Mouse (Mus musculus) heart, embryonic 12.5 days (tissue): ENCODE measurements around the gene Irak1bp1. TPM values are rescaled to one million over a fixed set of nuclear protein-coding genes. Genes with fewer than 3 reads are reported as not detected.
A peak's percentile ranks its signal among the peaks of the same experiment; 100 is the strongest.

Experiments
- ATAC-seq: fragments of 200-750 bp; cut with Nextera tagmentation; 2 replicates; pipeline ENCODE4 v1.8.0; 2017; ENCODE audit warnings: moderate TSS enrichment, moderate library complexity; ENCODE audit not compliant: insufficient number of reproducible peaks, low FRiP score
- H3K27ac ChIP-seq: fragments of 300-500 bp; sonication (generic); 2 replicates; pipeline ENCODE4 v1.5.1; 2016; ENCODE audit warnings: mild to moderate bottlenecking, moderate library complexity; ENCODE audit not compliant: poor library complexity, severe bottlenecking
- H3K27me3 ChIP-seq: fragments of 300-500 bp; sonication (generic); replicated peaks from 2 replicates; pipeline ENCODE4 v1.6.1; 2016; ENCODE audit warnings: mild to moderate bottlenecking, moderate library complexity
- H3K36me3 ChIP-seq: fragments of 300-500 bp; sonication (generic); 2 replicates; pipeline ENCODE4 v1.6.1; 2016; ENCODE audit warnings: mild to moderate bottlenecking, moderate library complexity
- H3K4me1 ChIP-seq: fragments of 300-500 bp; sonication (generic); replicated peaks from 2 replicates; pipeline ENCODE4 v1.6.1; 2016; ENCODE audit warnings: mild to moderate bottlenecking
- H3K4me2 ChIP-seq: fragments of 300-500 bp; sonication (generic); 2 replicates; pipeline ENCODE4 v1.6.1; 2016; ENCODE audit warnings: mild to moderate bottlenecking, moderate library complexity
- H3K4me3 ChIP-seq: fragments of 300-500 bp; sonication (generic); 2 replicates; pipeline ENCODE4 v1.5.1; 2016; ENCODE audit warnings: mild to moderate bottlenecking
- H3K9ac ChIP-seq: fragments of 300-500 bp; sonication (generic); 2 replicates; pipeline ENCODE4 v1.6.1; 2016; ENCODE audit warnings: mild to moderate bottlenecking, moderate library complexity
- H3K9me3 ChIP-seq: fragments of 300-500 bp; sonication (generic); replicated peaks from 2 replicates; pipeline ENCODE4 v1.6.1; 2016; ENCODE audit warnings: mild to moderate bottlenecking, moderate library complexity
- WGBS: fragments of 180-500 bp; shearing (Covaris S2); methylation state at CpG from one replicate; pipeline ENCODE4 v1.1.7; 2016; 5-methylcytosine and 5-hydroxymethylcytosine counted together
- polyA plus RNA-seq: library from polyadenylated mRNA; unstranded; fragments of >200 nt; fragmentation: Nextera tagmentation; extraction: Ambion mirVana; gene quantifications from 2 replicates; pipeline ENCODE4 v1.2.1, GENCODE M21; 2016

Gene Irak1bp1
- polyA plus RNA-seq, result 13.1 and 13.5 TPM in 2 replicates

DNA sequence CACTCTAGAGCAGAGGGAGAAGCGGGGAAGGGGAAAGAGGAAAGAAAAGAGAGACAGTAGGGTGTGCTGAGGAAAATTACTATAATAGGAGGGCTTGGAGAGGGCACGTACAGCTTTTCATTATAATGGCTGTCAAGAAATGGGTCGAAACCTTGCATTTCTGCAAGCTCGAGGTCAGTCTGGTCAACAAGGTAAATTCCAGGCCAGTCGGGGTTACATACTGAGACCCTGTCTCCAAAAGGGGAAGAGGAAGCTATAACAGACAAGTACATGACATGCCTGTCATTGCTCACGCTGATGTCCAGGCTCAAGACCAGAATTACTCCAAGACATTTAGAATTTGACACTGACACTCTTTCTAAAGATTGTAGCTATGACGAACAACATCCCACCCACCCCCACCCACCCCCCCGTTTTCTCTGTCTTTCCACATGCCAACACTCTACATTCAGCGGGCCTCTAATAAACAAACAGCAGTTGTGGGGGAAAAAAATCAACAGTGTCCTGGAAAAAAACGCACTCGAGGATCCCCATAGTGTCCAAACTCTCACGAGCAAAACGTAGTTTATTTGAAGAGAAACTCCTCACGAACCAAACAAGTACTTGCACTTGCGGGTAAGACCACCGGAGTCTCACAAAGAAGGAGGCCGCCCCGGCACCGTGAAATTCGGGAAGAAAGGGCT lies at the start of gene Irak1bp1:
TSS of gene Irak1bp1 (plus strand) at position 534 of the 683 bp plus-strand sequence.
- peak within 1 kb of the TSS; percentile 71 for H3K27ac ChIP-seq
- ATAC-seq, result no peak
- H3K9ac ChIP-seq, result peak within 1 kb of the TSS; percentile 78
- H3K9me3 ChIP-seq, result no peaks in the 10 kb centered on the region
- no peaks in the 10 kb centered on the region for H3K27me3 ChIP-seq
- WGBS, result 17% methylated on average over 20 of the region's 20 CpGs
- H3K4me1 ChIP-seq, result peaks cover 6% of the 10 kb centered on the region; the same call in 1 of the 2 replicates
- peak within 1 kb of the TSS; percentile 88 for H3K4me3 ChIP-seq
- H3K36me3 ChIP-seq, result no peaks in the 10 kb centered on the region
- H3K4me2 ChIP-seq, result peak within 1 kb of the TSS; percentile 70

DNA sequence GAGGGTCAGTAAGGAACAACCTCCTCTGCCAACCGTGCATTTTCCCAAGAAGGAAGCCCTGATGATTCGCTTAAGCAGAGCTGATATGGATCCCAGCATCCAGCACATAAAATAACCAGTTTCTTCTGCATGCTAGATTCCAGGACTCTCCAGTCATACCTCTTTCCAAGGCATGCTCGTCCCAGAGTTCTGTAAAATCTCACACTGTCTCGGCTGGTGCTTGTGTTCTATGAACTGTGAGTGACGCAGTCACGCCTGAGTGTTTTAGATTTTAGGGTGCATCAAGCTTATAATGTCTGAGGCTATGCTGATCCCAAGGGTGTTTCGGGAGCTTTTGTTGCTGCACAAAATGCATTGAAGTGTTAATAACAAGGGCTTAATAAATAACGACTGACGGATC lies 41.0 kb upstream of the Irak1bp1 start:
- no peaks in the 10 kb centered on the region for H3K36me3 ChIP-seq
- no peaks in the 10 kb centered on the region for H3K27me3 ChIP-seq
- H3K9me3 ChIP-seq, result no peaks in the 10 kb centered on the region
- no peak overlapping the region for H3K4me2 ChIP-seq
- no peak overlapping the region for H3K27ac ChIP-seq
- WGBS, result 72% methylated on average over 9 of the region's 9 CpGs
- no peak overlapping the region for H3K4me3 ChIP-seq
- H3K9ac ChIP-seq, result no peak overlapping the region
- no peaks in the 10 kb centered on the region for H3K4me1 ChIP-seq
- ATAC-seq, result no peak

DNA sequence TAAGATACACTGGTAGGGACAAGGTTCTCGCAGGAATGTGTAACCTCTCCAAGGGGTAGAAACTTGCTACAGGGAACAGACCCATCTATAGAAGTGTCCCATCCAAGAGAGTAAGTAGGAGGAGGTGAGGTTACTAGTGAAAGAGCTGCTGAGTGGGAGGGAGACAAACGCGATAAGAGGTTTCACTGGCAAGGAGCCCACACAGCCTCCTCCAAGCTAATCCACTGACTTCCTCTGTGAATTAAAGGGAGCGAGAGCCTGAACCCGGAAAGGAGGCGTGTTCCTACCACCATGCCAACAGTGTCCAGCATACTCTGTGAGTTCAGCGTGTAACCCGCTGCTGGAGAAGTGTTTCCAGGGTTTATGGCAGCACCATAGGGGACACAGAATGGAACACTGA lies 29.0 kb upstream of the Irak1bp1 start:
- Histone ChIP-seq H3K4me2 (no peak overlapping the region), H3K4me1 (no peaks in the 10 kb centered on the region), H3K4me3 (no peak overlapping the region), H3K36me3 (no peaks in the 10 kb centered on the region), H3K27ac (no peak overlapping the region), H3K9ac (no peak overlapping the region), H3K27me3 (no peaks in the 10 kb centered on the region), H3K9me3 (no peaks in the 10 kb centered on the region)
- peak; percentile 36; the same call in 1 of the 2 replicates for ATAC-seq
- 44% methylated on average over 8 of the region's 8 CpGs for WGBS

GRCm38 (mm10) chr9:82807129-82807528 lies 22.2 kb upstream of the Irak1bp1 start:
- Histone ChIP-seq H3K9me3 (no peaks in the 10 kb centered on the region), H3K4me3 (no peak overlapping the region), H3K4me1 (no peaks in the 10 kb centered on the region), H3K36me3 (no peaks in the 10 kb centered on the region), H3K27me3 (no peaks in the 10 kb centered on the region), H3K9ac (no peak overlapping the region), H3K4me2 (no peak overlapping the region), H3K27ac (no peak overlapping the region)
- WGBS, result 24% methylated on average over 1 of the region's 1 CpGs
- no peak for ATAC-seq

GRCm38 (mm10) chr9:82807635-82808034 lies 21.7 kb upstream of the Irak1bp1 start:
- Histone ChIP-seq H3K36me3 (no peaks in the 10 kb centered on the region), H3K9ac (no peak overlapping the region), H3K4me3 (no peak overlapping the region), H3K4me2 (no peak overlapping the region), H3K27me3 (no peaks in the 10 kb centered on the region), H3K27ac (no peak overlapping the region), H3K9me3 (no peaks in the 10 kb centered on the region), H3K4me1 (no peaks in the 10 kb centered on the region)
- WGBS, result 58% methylated on average over 5 of the region's 5 CpGs
- ATAC-seq, result no peak

DNA sequence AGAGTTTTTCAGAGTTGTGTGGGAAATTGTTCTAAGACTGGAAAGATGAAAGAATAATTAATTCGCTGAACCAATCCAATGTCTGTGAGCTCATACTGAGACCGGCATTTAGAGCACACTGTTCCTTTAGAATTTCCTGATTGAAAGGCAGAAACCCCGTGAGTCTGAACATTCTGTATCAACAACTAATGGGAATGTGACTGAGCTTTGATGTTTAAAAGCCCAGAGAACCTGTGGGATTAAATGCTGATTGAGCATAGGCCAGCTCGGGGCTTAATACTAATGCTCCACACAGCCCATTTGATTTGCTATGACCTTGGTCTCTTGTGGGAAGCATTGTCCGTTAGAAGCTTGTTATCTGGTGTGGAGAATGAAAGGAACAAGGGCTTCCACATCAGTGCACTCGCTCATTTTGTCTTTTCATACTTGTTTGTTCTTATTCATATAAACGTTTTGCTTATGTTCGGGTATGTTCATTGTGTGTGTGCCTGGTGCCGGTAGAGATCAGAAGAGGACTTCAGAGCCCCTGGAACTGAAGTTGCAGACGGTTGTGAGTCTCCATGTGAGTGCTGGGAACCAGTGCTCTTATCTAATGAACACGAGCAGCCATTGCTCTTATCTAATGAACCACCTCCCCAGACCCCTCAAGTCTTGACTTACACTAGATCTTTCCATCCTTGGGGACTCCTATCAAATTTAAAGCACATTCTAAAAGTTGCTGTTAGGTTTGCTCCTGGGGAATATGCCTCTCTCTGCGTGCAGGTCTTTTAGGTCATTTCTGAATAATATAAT lies 17.0 kb upstream of the Irak1bp1 start:
- no peaks in the 10 kb centered on the region for H3K27me3 ChIP-seq
- H3K4me1 ChIP-seq, result no peaks in the 10 kb centered on the region
- no peaks in the 10 kb centered on the region for H3K36me3 ChIP-seq
- WGBS, result 67% methylated on average over 12 of the region's 12 CpGs
- H3K4me3 ChIP-seq, result no peak overlapping the region
- H3K9me3 ChIP-seq, result no peaks in the 10 kb centered on the region
- H3K4me2 ChIP-seq, result no peak overlapping the region
- H3K9ac ChIP-seq, result no peak overlapping the region
- no peak for ATAC-seq
- H3K27ac ChIP-seq, result no peak overlapping the region

DNA sequence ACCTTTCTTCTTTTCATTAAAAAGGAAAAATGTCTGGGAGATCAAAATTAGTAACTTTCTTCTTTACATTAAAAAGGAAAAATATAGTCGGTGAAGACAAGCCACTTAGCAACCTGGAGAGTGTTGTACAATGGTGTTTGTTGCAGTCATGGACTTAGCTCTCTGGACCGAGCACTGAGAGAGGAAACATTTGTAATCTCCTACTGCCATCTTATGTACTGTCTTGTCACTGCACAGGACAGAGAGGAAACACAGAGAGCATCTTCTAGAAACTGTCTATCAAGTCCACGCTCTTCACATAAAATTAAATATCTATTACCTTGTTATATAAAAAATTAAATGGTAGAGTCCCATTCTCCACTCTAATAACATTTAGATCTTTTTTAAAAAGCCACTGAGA lies 14.8 kb upstream of the Irak1bp1 start:
- Histone ChIP-seq H3K4me1 (no peaks in the 10 kb centered on the region), H3K27me3 (no peaks in the 10 kb centered on the region), H3K4me3 (no peak overlapping the region), H3K36me3 (no peaks in the 10 kb centered on the region), H3K27ac (no peak overlapping the region), H3K4me2 (no peak overlapping the region), H3K9me3 (no peaks in the 10 kb centered on the region), H3K9ac (no peak overlapping the region)
- ATAC-seq, result no peak
- 61% methylated on average over 3 of the region's 3 CpGs for WGBS

DNA sequence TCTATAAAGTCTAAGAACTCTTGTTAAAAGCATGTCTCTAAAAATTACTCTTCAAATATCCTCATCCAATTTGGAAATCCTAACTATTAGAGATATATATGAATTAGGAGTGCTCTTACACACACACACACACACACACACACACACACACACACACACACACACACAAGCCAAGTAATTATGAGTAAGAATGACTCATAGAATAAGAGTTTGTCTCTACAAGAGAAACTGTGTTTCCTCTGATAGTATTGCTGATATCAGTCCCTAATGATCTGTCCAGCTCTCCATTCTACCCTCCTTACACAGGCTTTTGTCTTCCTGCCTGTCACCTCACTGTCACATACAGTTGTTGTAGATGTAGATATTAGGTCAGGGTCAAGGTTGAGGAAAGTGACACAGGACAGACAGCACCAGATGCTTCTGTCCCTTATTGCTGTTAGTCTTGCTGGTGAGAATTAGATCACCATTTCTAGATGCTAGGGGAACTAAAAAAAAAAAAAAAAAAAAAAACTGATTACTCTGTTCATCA lies 14.0 kb upstream of the Irak1bp1 start:
- Histone ChIP-seq H3K4me2 (no peak overlapping the region), H3K4me3 (no peak overlapping the region), H3K9me3 (no peaks in the 10 kb centered on the region), H3K36me3 (no peaks in the 10 kb centered on the region), H3K9ac (no peak overlapping the region), H3K27ac (no peak overlapping the region), H3K27me3 (no peaks in the 10 kb centered on the region), H3K4me1 (no peaks in the 10 kb centered on the region)
- ATAC-seq, result no peak

- H3K27ac ChIP-seq, result no peak overlapping the region
- peaks cover 6% of the 10 kb centered on the region; the same call in 1 of the 2 replicates for H3K4me1 ChIP-seq
- 91% methylated on average over 6 of the region's 6 CpGs for WGBS
- H3K4me2 ChIP-seq, result no peak overlapping the region
- no peak overlapping the region for H3K4me3 ChIP-seq
- no peaks in the 10 kb centered on the region for H3K27me3 ChIP-seq
- H3K36me3 ChIP-seq, result no peaks in the 10 kb centered on the region
- no peaks in the 10 kb centered on the region for H3K9me3 ChIP-seq
- no peak for ATAC-seq
- no peak overlapping the region for H3K9ac ChIP-seq
Measured at GRCm38 (mm10) chr9:82826426-82826825, 2.9 kb upstream of the Irak1bp1 start.

DNA sequence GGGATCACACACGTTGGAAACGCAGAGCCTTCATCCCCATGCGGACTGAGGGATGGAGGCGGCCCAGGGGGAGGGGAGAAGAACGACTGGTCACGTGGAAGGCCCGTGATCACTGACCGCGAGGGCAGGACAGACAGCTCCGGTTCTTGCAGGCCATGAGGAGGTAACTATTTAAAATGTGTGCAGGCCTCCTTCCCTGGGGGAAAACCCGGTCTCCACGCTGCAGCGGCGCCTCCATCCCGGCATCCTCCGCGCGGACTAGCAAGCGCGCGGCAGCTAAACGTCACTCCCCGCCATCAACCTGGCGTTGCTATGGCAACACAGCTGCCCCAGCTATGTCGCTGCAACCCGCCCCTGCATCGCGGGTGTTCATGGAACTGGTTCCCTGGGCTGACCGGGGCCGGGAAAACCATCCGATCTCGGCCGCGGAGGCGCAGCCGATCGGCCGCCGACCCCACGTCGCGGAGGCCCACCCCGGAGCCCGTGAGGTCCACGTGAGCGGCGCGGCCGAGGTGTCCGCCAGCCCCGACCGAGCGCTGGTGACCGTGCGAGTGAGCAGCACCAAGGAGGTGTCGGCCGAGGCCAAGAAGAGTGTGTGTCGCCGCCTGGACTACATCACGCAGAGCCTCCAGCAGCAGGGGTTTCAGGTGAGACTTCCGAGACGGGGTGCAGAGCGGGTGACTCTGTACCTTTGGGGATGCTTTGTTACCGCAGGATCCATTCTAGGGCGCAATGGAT lies 522 bp downstream of the Irak1bp1 start:
- peak overlapping the region; percentile 70 for H3K4me2 ChIP-seq
- H3K4me3 ChIP-seq, result peak overlapping the region; percentile 88
- H3K27me3 ChIP-seq, result no peaks in the 10 kb centered on the region
- WGBS, result 1% methylated on average over 65 of the region's 65 CpGs
- H3K27ac ChIP-seq, result peak overlapping the region; percentile 71
- H3K9ac ChIP-seq, result peak overlapping the region; percentile 78
- no peaks in the 10 kb centered on the region for H3K36me3 ChIP-seq
- ATAC-seq, result peak; percentile 91
- H3K9me3 ChIP-seq, result no peaks in the 10 kb centered on the region
- peaks cover 6% of the 10 kb centered on the region; the same call in 1 of the 2 replicates for H3K4me1 ChIP-seq

- Histone ChIP-seq H3K27me3 (no peaks in the 10 kb centered on the region), H3K4me2 (no peak overlapping the region), H3K36me3 (no peaks in the 10 kb centered on the region), H3K4me1 (peaks cover 6% of the 10 kb centered on the region; the same call in 1 of the 2 replicates), H3K4me3 (no peak overlapping the region), H3K9ac (no peak overlapping the region), H3K9me3 (no peaks in the 10 kb centered on the region), H3K27ac (no peak overlapping the region)
- WGBS, result 47% methylated on average over 4 of the region's 4 CpGs
- no peak for ATAC-seq
Measured at GRCm38 (mm10) chr9:82831891-82832290, 2.6 kb downstream of the Irak1bp1 start.
